In genomic region chr6:128467298-128467697, GRCm38 (mm10) we compare ENCODE assay signal across 9 mouse cellular contexts. TPM values are rescaled to one million over a fixed set of nuclear protein-coding genes. Genes with fewer than 3 reads are reported as not detected.
DNase-seq lines count a peak whose midpoint lies in the region; ATAC-seq and TF ChIP-seq lines count a peak whose summit lies in the region.
"Had no signal": no experiment of that assay in that cellular context is flagged by ENCODE, and none has a peak within 500 bp of the region (broad histone marks: within the 10 kb centered on the region; RNA-seq: fewer than 3 reads in every experiment).

No protein-coding gene starts in this region.

- intact Hi-C loops in left cerebral cortex, adult 2 months (cut with DNase I) = no loop called here
- intact Hi-C loops in left cerebral cortex, postnatal 10 days (cut with DNase I) = no loop called here

- peaks cover 57% of the 10 kb centered on the region for H3K4me1 ChIP-seq in E14TG2a.4 (replicated peaks; ENCODE audit: low read depth, low read length)

- no peak overlapping the region for H3K4me3 ChIP-seq in left cerebral cortex, adult 2 months
- H3K4me3 ChIP-seq in E14TG2a.4 (replicated peaks; ENCODE audit: low read length) = peak overlapping the region; percentile 75; the same call in 1 of the 2 replicates

- no peaks in the 10 kb centered on the region for H3K27me3 ChIP-seq in E14TG2a.4 (ENCODE audit: insufficient read depth, low read length)

- peak; percentile 33; the same call in 1 of the 2 replicates for TF ChIP-seq CTCF in left cerebral cortex, adult 2 months (IDR thresholded peaks at IDR 0.05)
- TF ChIP-seq CTCF in E14TG2a.4 (conservative IDR thresholded peaks at IDR 0.05; ENCODE audit: low read length) = peak; percentile 73

- DNase-seq in left cerebral cortex, adult 2 months (ENCODE audit: extremely low spot score in 1 of 2, low spot score in 2 of 2) = no peak
- no peak for DNase-seq in left cerebral cortex, postnatal 10 days (ENCODE audit: extremely low spot score in 1 of 2, low spot score in 2 of 2)
- peak; percentile 51 for DNase-seq in A20 (ENCODE audit: low read depth, low spot score)
- peak; percentile 20 for DNase-seq in brain, adult 2 months (ENCODE audit: low read depth, low spot score)
- DNase-seq in yolk sac, embryonic 10.5 days (ENCODE audit: low spot score) = no peak

- no peak for ATAC-seq in megakaryocyte, adult 5-6 weeks (ENCODE audit: poor library complexity, severe bottlenecking)
- ATAC-seq: forebrain, embryonic 16.5 days; midbrain, embryonic 16.5 days had no signal

- no peak overlapping the region for H3K27ac ChIP-seq in left cerebral cortex, adult 2 months

- H3K9me3 ChIP-seq in E14TG2a.4 (ENCODE audit: low read length) = peaks cover 9% of the 10 kb centered on the region

- H3K36me3 ChIP-seq in E14TG2a.4 (ENCODE audit: insufficient read depth, low read length) = peaks cover 27% of the 10 kb centered on the region

RNA-seq across cellular contexts. Expression of gene Fkbp4, which starts 28.8 kb away (rescaled TPM):
- total RNA-seq in left cerebral cortex, adult 2 months (2021) = 100 to 1,000 TPM; 118 TPM
- 100 to 1,000 TPM; 130 to 131 TPM for total RNA-seq in left cerebral cortex, postnatal 10 days (2021)
- total RNA-seq in megakaryocyte, adult 5-6 weeks (2015) = 34.6 and 38.1 TPM in 2 replicates
- total RNA-seq in megakaryocyte, adult 5-6 weeks (2017) = 93.1 and 95.7 TPM in 2 replicates

RNA-seq across cellular contexts. Expression of gene Itfg2, which starts 42.6 kb away (rescaled TPM):
- total RNA-seq in left cerebral cortex, adult 2 months (2021) = 10 to 100 TPM; 34.8 to 36.0 TPM
- total RNA-seq in left cerebral cortex, postnatal 10 days (2021) = 10 to 100 TPM; 21.6 to 30.8 TPM
- total RNA-seq in megakaryocyte, adult 5-6 weeks (2015) = 6.4 and 6.8 TPM in 2 replicates
- total RNA-seq in megakaryocyte, adult 5-6 weeks (2017) = 6.2 and 14.1 TPM in 2 replicates

RNA-seq across cellular contexts. Expression of gene Pzp, which starts 59.2 kb away (rescaled TPM):
- total RNA-seq in left cerebral cortex, adult 2 months (2021) = not detected
- total RNA-seq in left cerebral cortex, postnatal 10 days (2021) = under 1 TPM; 0.15 to 0.73 TPM
- not detected in 2 replicates for total RNA-seq in megakaryocyte, adult 5-6 weeks (2015)
- total RNA-seq in megakaryocyte, adult 5-6 weeks (2017) = not detected in 2 replicates

Comparison
In these comparisons a context has a peak if more than half of its experiments do, and no peak if none do; other contexts are left out.
1. DNase-seq: peak in A20 (single experiment) and brain, adult 2 months (single experiment); none in left cerebral cortex, adult 2 months (0 of 2), left cerebral cortex, postnatal 10 days (0 of 2) and yolk sac, embryonic 10.5 days (single experiment).